Mouse (Mus musculus): ENCODE results near the gene Ppp1r37. TPM values are rescaled to one million over a fixed set of nuclear protein-coding genes. Genes with fewer than 3 reads are reported as not detected.
A peak's percentile ranks its signal among the peaks of the same experiment; 100 is the strongest.

Ppp1r37 gene
- polyA plus RNA-seq, 1 experiment, result 137 TPM

DNA sequence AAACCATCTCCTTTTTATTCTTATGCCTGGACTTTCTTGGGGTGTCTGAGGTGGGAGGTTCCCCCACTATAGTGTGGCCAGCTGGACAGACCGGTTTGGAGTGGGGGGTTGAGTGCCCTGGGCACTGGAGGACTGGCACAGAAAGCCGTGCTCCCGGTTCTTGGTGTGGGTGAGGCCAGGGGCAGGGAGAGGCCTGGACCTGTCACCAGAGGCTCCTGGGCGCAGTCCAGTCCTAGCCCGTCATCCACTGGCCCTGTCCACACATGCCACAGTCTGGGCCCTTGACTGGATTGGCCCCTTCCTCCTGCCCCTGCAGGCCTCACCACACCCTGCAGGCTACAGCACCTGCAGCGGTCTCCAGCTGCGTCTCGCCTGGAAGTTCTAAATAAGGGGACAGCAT, 17.8 kb upstream of the Ppp1r37 start:
- 94% methylated on average over 8 of the region's 8 CpGs for whole genome bisulfite sequencing
- H3K4me3 ChIP-seq (ENCODE audit: control insufficient read depth, insufficient read depth, low read length), result no peak overlapping the region
- peaks cover 17% of the 10 kb centered on the region for H3K36me3 ChIP-seq (ENCODE audit: control insufficient read depth, insufficient read depth, low read length)
- no peak for DNase-seq
- H3K4me1 ChIP-seq (replicated peaks; ENCODE audit: control insufficient read depth, insufficient read depth, low read length), result peaks cover 14% of the 10 kb centered on the region
- H3K27me3 ChIP-seq (ENCODE audit: control insufficient read depth, insufficient read depth, low read length), result peaks cover 6% of the 10 kb centered on the region; the same call in 1 of the 2 replicates
- no peak for TF ChIP-seq CTCF (IDR thresholded peaks at IDR 0.05; ENCODE audit: borderline replicate concordance, control insufficient read depth, extremely low read depth, insufficient read depth, low read length, poor library complexity)
- H3K27ac ChIP-seq (ENCODE audit: control insufficient read depth, insufficient read depth, low read length), result no peak overlapping the region

GRCm38 (mm10) chr7:19579751-19580150, 16.9 kb upstream of the Ppp1r37 start:
- H3K27me3 ChIP-seq (ENCODE audit: control insufficient read depth, insufficient read depth, low read length), result peaks cover 6% of the 10 kb centered on the region; the same call in 1 of the 2 replicates
- no peak overlapping the region for H3K4me3 ChIP-seq (ENCODE audit: control insufficient read depth, insufficient read depth, low read length)
- H3K27ac ChIP-seq (ENCODE audit: control insufficient read depth, insufficient read depth, low read length), result no peak overlapping the region
- H3K36me3 ChIP-seq (ENCODE audit: control insufficient read depth, insufficient read depth, low read length), result peaks cover 12% of the 10 kb centered on the region
- DNase-seq, result no peak
- 97% methylated on average over 10 of the region's 10 CpGs for WGBS
- H3K4me1 ChIP-seq (replicated peaks; ENCODE audit: control insufficient read depth, insufficient read depth, low read length), result peaks cover 14% of the 10 kb centered on the region
- TF ChIP-seq POLR2A (IDR thresholded peaks at IDR 0.05; ENCODE audit: control insufficient read depth, extremely low read depth, insufficient read depth, low read length, poor library complexity) (no peak), CTCF (IDR thresholded peaks at IDR 0.05; ENCODE audit: borderline replicate concordance, control insufficient read depth, extremely low read depth, insufficient read depth, low read length, poor library complexity) (no peak)

- 0 out of 2 replicates have a peak overlapping the region, but pooled peaks have one; percentile 33 for H3K4me3 ChIP-seq (ENCODE audit: control insufficient read depth, insufficient read depth, low read length)
Measured at GRCm38 (mm10) chr7:19578436-19578835, 15.6 kb upstream of the Ppp1r37 start.

DNA sequence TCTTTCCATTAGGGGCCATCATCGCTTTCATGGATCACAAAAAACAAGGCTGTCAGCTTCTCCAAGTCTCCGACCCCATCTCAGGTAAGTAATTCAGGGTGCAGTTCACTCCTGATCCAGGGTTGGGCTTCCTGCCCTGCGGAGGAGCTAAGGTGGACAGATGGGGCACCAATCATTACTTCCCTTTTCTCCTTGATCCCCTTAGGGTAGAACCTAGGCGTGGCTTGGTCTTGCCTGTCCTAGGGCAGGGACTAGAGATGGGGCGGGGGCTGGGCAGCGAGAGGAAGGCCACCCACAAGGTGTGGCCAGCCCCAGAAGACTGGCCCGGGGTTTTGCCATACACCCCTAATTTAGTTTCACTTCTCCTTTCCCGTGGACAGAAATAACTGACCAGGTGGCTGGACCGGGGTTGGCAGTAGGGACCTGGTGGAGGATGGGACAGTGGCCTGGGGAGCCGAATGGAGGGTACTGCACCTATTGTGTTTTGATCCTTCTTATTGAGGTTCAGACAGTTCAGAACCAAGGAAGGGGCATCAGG, 15.1 kb upstream of the Ppp1r37 start:
- TF ChIP-seq CTCF (IDR thresholded peaks at IDR 0.05; ENCODE audit: borderline replicate concordance, control insufficient read depth, extremely low read depth, insufficient read depth, low read length, poor library complexity) (no peak), POLR2A (IDR thresholded peaks at IDR 0.05; ENCODE audit: control insufficient read depth, extremely low read depth, insufficient read depth, low read length, poor library complexity) (no peak)
- 22% methylated on average over 10 of the region's 10 CpGs for WGBS
- peaks cover 19% of the 10 kb centered on the region for H3K4me1 ChIP-seq (replicated peaks; ENCODE audit: control insufficient read depth, insufficient read depth, low read length)
- H3K36me3 ChIP-seq (ENCODE audit: control insufficient read depth, insufficient read depth, low read length), result peaks cover 5% of the 10 kb centered on the region; the same call in 1 of the 2 replicates
- no peak for DNase-seq
- H3K4me3 ChIP-seq (ENCODE audit: control insufficient read depth, insufficient read depth, low read length), result peak overlapping the region; percentile 33
- no peak overlapping the region for H3K27ac ChIP-seq (ENCODE audit: control insufficient read depth, insufficient read depth, low read length)
- peaks cover 6% of the 10 kb centered on the region; the same call in 1 of the 2 replicates for H3K27me3 ChIP-seq (ENCODE audit: control insufficient read depth, insufficient read depth, low read length)

More at GRCm38 (mm10) chr7:19578436-19578835, 15.6 kb upstream of the Ppp1r37 start:
- H3K27ac ChIP-seq (ENCODE audit: control insufficient read depth, insufficient read depth, low read length), result no peak overlapping the region
- H3K27me3 ChIP-seq (ENCODE audit: control insufficient read depth, insufficient read depth, low read length), result peaks cover 6% of the 10 kb centered on the region; the same call in 1 of the 2 replicates
- WGBS, result 77% methylated on average over 4 of the region's 4 CpGs
- H3K4me1 ChIP-seq (replicated peaks; ENCODE audit: control insufficient read depth, insufficient read depth, low read length), result peaks cover 19% of the 10 kb centered on the region
- H3K36me3 ChIP-seq (ENCODE audit: control insufficient read depth, insufficient read depth, low read length), result peaks cover 5% of the 10 kb centered on the region; the same call in 1 of the 2 replicates
- DNase-seq, result no peak
- TF ChIP-seq CTCF (IDR thresholded peaks at IDR 0.05; ENCODE audit: borderline replicate concordance, control insufficient read depth, extremely low read depth, insufficient read depth, low read length, poor library complexity), result no peak
- TF ChIP-seq POLR2A (IDR thresholded peaks at IDR 0.05; ENCODE audit: control insufficient read depth, extremely low read depth, insufficient read depth, low read length, poor library complexity), result no peak

GRCm38 (mm10) chr7:19577141-19577852, 14.4 kb upstream of the Ppp1r37 start, which contains the start of the genes Zfp296 and Gemin7:
Zfp296 (plus strand) TSS chr7:19577287.
Gemin7 (minus strand) TSS chr7:19577595.
- Histone ChIP-seq H3K36me3 (ENCODE audit: control insufficient read depth, insufficient read depth, low read length) (peaks cover 5% of the 10 kb centered on the region; the same call in 1 of the 2 replicates), H3K27ac (ENCODE audit: control insufficient read depth, insufficient read depth, low read length) (no peak within 1 kb of the TSS), H3K4me3 (ENCODE audit: control insufficient read depth, insufficient read depth, low read length) (peak within 1 kb of the TSS; percentile 33), H3K4me1 (replicated peaks; ENCODE audit: control insufficient read depth, insufficient read depth, low read length) (peaks cover 19% of the 10 kb centered on the region), H3K27me3 (ENCODE audit: control insufficient read depth, insufficient read depth, low read length) (peaks cover 6% of the 10 kb centered on the region; the same call in 1 of the 2 replicates)
- no peak for DNase-seq
- 1% methylated on average over 56 of the region's 56 CpGs for WGBS
- TF ChIP-seq CTCF (IDR thresholded peaks at IDR 0.05; ENCODE audit: borderline replicate concordance, control insufficient read depth, extremely low read depth, insufficient read depth, low read length, poor library complexity) (no peak), POLR2A (IDR thresholded peaks at IDR 0.05; ENCODE audit: control insufficient read depth, extremely low read depth, insufficient read depth, low read length, poor library complexity) (no peak)

DNA sequence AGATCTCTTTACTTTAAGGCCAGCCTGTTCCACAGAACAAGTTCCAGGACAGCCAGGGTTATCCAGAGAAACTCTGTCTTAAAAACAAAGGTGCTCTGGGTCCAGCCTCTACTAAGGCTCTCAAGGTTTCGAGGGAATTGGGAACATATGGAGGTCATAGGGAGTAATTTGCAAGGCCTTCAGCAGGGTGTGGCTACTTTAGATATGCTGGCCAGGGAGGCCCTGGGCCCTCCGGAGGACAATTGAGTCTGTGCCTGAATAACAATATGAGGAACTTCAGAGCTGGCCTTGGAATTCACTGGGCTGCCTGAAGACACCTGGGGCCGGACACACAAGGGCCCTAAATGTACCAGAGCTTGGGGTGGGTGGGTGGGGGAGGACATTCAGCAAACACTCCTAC, 12.7 kb upstream of the Ppp1r37 start:
- DNase-seq, result no peak
- H3K4me1 ChIP-seq (replicated peaks; ENCODE audit: control insufficient read depth, insufficient read depth, low read length), result peaks cover 19% of the 10 kb centered on the region
- no peak overlapping the region for H3K27ac ChIP-seq (ENCODE audit: control insufficient read depth, insufficient read depth, low read length)
- H3K36me3 ChIP-seq (ENCODE audit: control insufficient read depth, insufficient read depth, low read length), result no peaks in the 10 kb centered on the region
- 67% methylated on average over 3 of the region's 3 CpGs for WGBS
- H3K27me3 ChIP-seq (ENCODE audit: control insufficient read depth, insufficient read depth, low read length), result peaks cover 6% of the 10 kb centered on the region; the same call in 1 of the 2 replicates
- H3K4me3 ChIP-seq (ENCODE audit: control insufficient read depth, insufficient read depth, low read length), result no peak overlapping the region
- TF ChIP-seq POLR2A (IDR thresholded peaks at IDR 0.05; ENCODE audit: control insufficient read depth, extremely low read depth, insufficient read depth, low read length, poor library complexity) (no peak), CTCF (IDR thresholded peaks at IDR 0.05; ENCODE audit: borderline replicate concordance, control insufficient read depth, extremely low read depth, insufficient read depth, low read length, poor library complexity) (no peak)
